In the genomic region with DNA sequence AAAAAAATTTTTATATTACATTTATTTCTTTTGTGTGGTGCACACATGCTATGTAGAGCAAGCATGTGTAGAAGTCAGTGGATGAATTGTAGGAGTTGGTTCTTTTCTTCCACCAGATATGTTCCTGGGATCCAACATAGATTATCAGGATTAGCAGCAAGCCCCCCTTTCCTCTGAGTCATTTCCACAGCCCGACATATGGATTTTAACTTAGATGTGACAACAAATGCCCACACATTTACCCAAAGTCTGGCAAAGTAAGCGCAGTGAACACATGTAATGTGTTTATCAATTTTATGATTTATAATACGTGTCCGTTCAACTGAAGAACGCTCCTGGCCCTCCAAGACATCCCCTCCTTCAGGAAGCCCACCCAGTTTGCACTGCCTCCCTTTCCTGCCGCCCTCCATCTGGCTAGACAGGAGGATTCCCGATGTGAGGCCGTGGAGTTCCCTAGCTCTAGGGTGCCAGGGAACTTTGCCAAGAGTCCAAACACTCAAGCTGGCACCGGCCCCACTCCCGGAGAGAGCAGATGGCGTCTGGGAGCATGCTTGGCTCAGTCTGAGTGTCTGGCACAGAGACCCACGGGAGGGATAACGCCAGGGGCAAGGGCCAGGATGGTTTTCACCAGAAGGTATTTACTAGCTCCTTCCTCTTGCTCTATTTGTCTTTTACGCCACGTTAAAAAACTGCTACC, we compare ENCODE assay signal across 8 mouse cellular contexts. TPM values are rescaled to one million over a fixed set of nuclear protein-coding genes. Genes with fewer than 3 reads are reported as not detected.
A peak's percentile ranks its signal among the peaks of the same experiment; 100 is the strongest.
DNase-seq lines count a peak whose midpoint lies in the region; ATAC-seq and TF ChIP-seq lines count a peak whose summit lies in the region.
"Had no signal": no experiment of that assay in that cellular context is flagged by ENCODE, and none has a peak within 500 bp of the region (broad histone marks: within the 10 kb centered on the region; RNA-seq: fewer than 3 reads in every experiment).

No protein-coding gene starts in this region.

- no peak for ATAC-seq in stomach, postnatal 0 days (ENCODE audit: low FRiP score, low TSS enrichment)

- no peak for TF ChIP-seq CTCF in stomach, postnatal 0 days (IDR thresholded peaks at IDR 0.05; ENCODE audit: low read depth)

- WGBS in stomach, postnatal 0 days, result 23% methylated on average over 15 of the region's 15 CpGs

- peaks cover 5% of the 10 kb centered on the region; the same call in 1 of the 2 replicates for H3K4me1 ChIP-seq in stomach, postnatal 0 days (replicated peaks; ENCODE audit: control insufficient read depth, insufficient read depth)

- no peak overlapping the region for H3K27ac ChIP-seq in stomach, postnatal 0 days (replicated peaks)
- H3K27ac ChIP-seq: liver, embryonic 13.5 days had no signal

- no peaks in the 10 kb centered on the region for H3K9me3 ChIP-seq in stomach, postnatal 0 days (ENCODE audit: control insufficient read depth, low read length)
- H3K9me3 ChIP-seq: liver, embryonic 13.5 days had no signal

- no peak overlapping the region for H3K4me2 ChIP-seq in stomach, postnatal 0 days (replicated peaks; ENCODE audit: low read depth)
- H3K4me2 ChIP-seq: liver, embryonic 13.5 days had no signal

- H3K36me3 ChIP-seq in stomach, postnatal 0 days (ENCODE audit: control insufficient read depth, insufficient read depth, low read length), result no peaks in the 10 kb centered on the region
- H3K36me3 ChIP-seq: liver, embryonic 13.5 days had no signal

- DNase-seq in adrenal gland, adult 8-10 months, result peak; percentile 53
- peak; percentile 96 to 100 for DNase-seq in cerebellum, adult 18-20 months
- peak; percentile 81 for DNase-seq in gastrocnemius, postnatal 14 days
- peak; percentile 88 to 96 for DNase-seq in layer of hippocampus, adult 18-20 months (ENCODE audit: low spot score in 2 of 2)
- DNase-seq in lung, postnatal 25 days (ENCODE audit: low spot score), result peak; percentile 87
- peak; percentile 69 for DNase-seq in stomach, postnatal 0 days (ENCODE audit: low spot score)
- DNase-seq in liver, result no peak
- DNase-seq: liver, embryonic 13.5 days had no signal

- no peak for TF ChIP-seq EP300 in stomach, postnatal 0 days (optimal IDR thresholded peaks at IDR 0.05)

- H3K9ac ChIP-seq in stomach, postnatal 0 days (ENCODE audit: low read length), result no peak overlapping the region
- H3K9ac ChIP-seq: liver, embryonic 13.5 days had no signal

- no peak overlapping the region for H3K4me3 ChIP-seq in stomach, postnatal 0 days (ENCODE audit: low read depth, low read length)
- H3K4me3 ChIP-seq: liver, embryonic 13.5 days had no signal

- intact Hi-C loops in gastrocnemius, postnatal 14 days (cut with DNase I; ENCODE audit: low total_unique reads), result no loop called here

- no peaks in the 10 kb centered on the region for H3K27me3 ChIP-seq in stomach, postnatal 0 days (ENCODE audit: control insufficient read depth, insufficient read depth, low read length)

RNA-seq across cellular contexts. Expression of a gene that starts 1.3 kb away (rescaled TPM):
- total RNA-seq in adrenal gland, adult 8-10 months (2022), result under 1 TPM in 1 of 4 experiments, not detected in 3; 0.77 TPM
- under 1 TPM in 1 of 2 experiments, not detected in 1; 0.35 TPM for total RNA-seq in gastrocnemius, postnatal 14 days (2021)
- total RNA-seq in layer of hippocampus, adult 18-20 months (2021), result 10 to 100 TPM in 1 of 2 experiments, 1 to 10 TPM in 1; 8.4 to 10.9 TPM
- polyA plus RNA-seq in stomach, postnatal 0 days (2015; fragmentation: Nextera tagmentation; extraction: Ambion mirVana), result 0.78 and 0.92 TPM in 2 replicates

RNA-seq across cellular contexts. Expression of a gene that starts 4.3 kb away (rescaled TPM):
- 10 to 100 TPM; 17.7 to 27.0 (median 21.4) TPM for total RNA-seq in adrenal gland, adult 8-10 months (2022)
- 10 to 100 TPM in 1 of 2 experiments, 1 to 10 TPM in 1; 9.7 to 11.3 TPM for total RNA-seq in gastrocnemius, postnatal 14 days (2021)
- 10 to 100 TPM; 22.2 to 26.3 TPM for total RNA-seq in layer of hippocampus, adult 18-20 months (2021)
- 11.6 and 12.5 TPM in 2 replicates for polyA plus RNA-seq in stomach, postnatal 0 days (2015; fragmentation: Nextera tagmentation; extraction: Ambion mirVana)

RNA-seq across cellular contexts. Expression of a gene that starts 10.6 kb away (rescaled TPM):
- total RNA-seq in adrenal gland, adult 8-10 months (2022), result 10 to 100 TPM; 23.8 to 41.1 (median 32.4) TPM
- total RNA-seq in gastrocnemius, postnatal 14 days (2021), result 10 to 100 TPM; 13.8 to 14.4 TPM
- 1 to 10 TPM; 6.5 to 7.7 TPM for total RNA-seq in layer of hippocampus, adult 18-20 months (2021)
- polyA plus RNA-seq in stomach, postnatal 0 days (2015; fragmentation: Nextera tagmentation; extraction: Ambion mirVana), result 1.4 and 1.6 TPM in 2 replicates

RNA-seq across cellular contexts. Expression of a gene that starts 17.3 kb away (rescaled TPM):
- total RNA-seq in adrenal gland, adult 8-10 months (2022), result 10 to 100 TPM; 42.0 to 62.6 (median 51.4) TPM
- total RNA-seq in gastrocnemius, postnatal 14 days (2021), result 10 to 100 TPM; 21.3 to 21.6 TPM
- 10 to 100 TPM; 25.8 to 30.4 TPM for total RNA-seq in layer of hippocampus, adult 18-20 months (2021)
- 63.8 and 65.1 TPM in 2 replicates for polyA plus RNA-seq in stomach, postnatal 0 days (2015; fragmentation: Nextera tagmentation; extraction: Ambion mirVana)

RNA-seq across cellular contexts. Expression of a gene that starts 17.5 kb away (rescaled TPM):
- total RNA-seq in adrenal gland, adult 8-10 months (2022), result 100 to 1,000 TPM; 139 to 212 (median 169) TPM
- total RNA-seq in gastrocnemius, postnatal 14 days (2021), result 10 to 100 TPM; 58.0 to 78.3 TPM
- 10 to 100 TPM; 37.0 to 41.2 TPM for total RNA-seq in layer of hippocampus, adult 18-20 months (2021)
- 63.8 and 70.3 TPM in 2 replicates for polyA plus RNA-seq in stomach, postnatal 0 days (2015; fragmentation: Nextera tagmentation; extraction: Ambion mirVana)

Comparison
In these comparisons a context has a peak if more than half of its experiments do, and no peak if none do; other contexts are left out.
1. RNA of a gene that starts 1.3 kb away (total RNA-seq): 8.4 to 10.9 TPM in layer of hippocampus, adult 18-20 months; 0.35 TPM in gastrocnemius, postnatal 14 days and 0.77 TPM in adrenal gland, adult 8-10 months; every median in the first group is over 4 times any median in the second.